In the genomic region with DNA sequence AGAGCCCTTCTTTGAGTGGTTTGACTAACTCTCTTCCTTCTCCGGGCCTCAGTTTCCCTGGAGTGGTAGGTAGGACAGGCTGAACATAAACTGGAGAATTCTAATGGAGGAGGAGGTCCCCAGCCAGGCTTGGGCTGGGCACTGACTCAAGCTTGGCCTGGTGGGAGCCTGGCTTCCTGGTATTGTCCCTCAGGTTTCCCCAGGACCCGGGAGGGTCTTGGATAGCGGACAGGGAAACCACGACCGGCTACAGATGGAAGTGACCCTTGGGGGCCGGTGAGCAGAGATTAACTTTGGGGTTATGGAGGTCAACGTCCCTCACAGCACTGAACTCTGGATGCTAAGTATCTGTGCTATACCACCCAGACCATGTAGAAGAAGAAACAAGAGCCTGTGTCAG, we compare ENCODE assay signal across 10 mouse cellular contexts. TPM values are rescaled to one million over a fixed set of nuclear protein-coding genes. Genes with fewer than 3 reads are reported as not detected.
DNase-seq lines count a peak whose midpoint lies in the region; ATAC-seq lines count a peak whose summit lies in the region.
"Had no signal": no experiment of that assay in that cellular context is flagged by ENCODE, and none has a peak within 500 bp of the region (broad histone marks: within the 10 kb centered on the region; RNA-seq: fewer than 3 reads in every experiment).

No protein-coding gene starts in this region.

- no peaks in the 10 kb centered on the region for H3K9me3 ChIP-seq in kidney, embryonic 15.5 days (replicated peaks)
- no peaks in the 10 kb centered on the region for H3K9me3 ChIP-seq in kidney, embryonic 14.5 days (ENCODE audit: control insufficient read depth, low read length)
- no peaks in the 10 kb centered on the region for H3K9me3 ChIP-seq in heart, embryonic 12.5 days (replicated peaks)
- H3K9me3 ChIP-seq in liver, embryonic 15.5 days (replicated peaks): no peaks in the 10 kb centered on the region

- no peak overlapping the region for H3K9ac ChIP-seq in kidney, embryonic 15.5 days
- no peak overlapping the region for H3K9ac ChIP-seq in kidney, embryonic 14.5 days (ENCODE audit: low read depth, low read length)
- H3K9ac ChIP-seq in heart, embryonic 12.5 days: peak overlapping the region; percentile 62
- peak overlapping the region; percentile 58 for H3K9ac ChIP-seq in liver, embryonic 15.5 days

- 0 out of 2 replicates have a peak overlapping the region, but pooled peaks have one; percentile 9 for H3K27ac ChIP-seq in kidney, embryonic 15.5 days
- H3K27ac ChIP-seq in kidney, embryonic 14.5 days (ENCODE audit: low read depth, low read length): no peak overlapping the region
- H3K27ac ChIP-seq in brown adipose tissue, adult 24 weeks (replicated peaks; ENCODE audit: low read depth, low read length): peak overlapping the region; percentile 89
- H3K27ac ChIP-seq in heart, embryonic 12.5 days (ENCODE audit: poor library complexity, severe bottlenecking): peak overlapping the region; percentile 98
- peak overlapping the region; percentile 97 for H3K27ac ChIP-seq in liver, embryonic 15.5 days (replicated peaks)

- no peak overlapping the region for H3K4me2 ChIP-seq in kidney, embryonic 15.5 days
- H3K4me2 ChIP-seq in kidney, embryonic 14.5 days (replicated peaks; ENCODE audit: low read depth, low read length): no peak overlapping the region
- H3K4me2 ChIP-seq in heart, embryonic 12.5 days: peak overlapping the region; percentile 76
- peak overlapping the region; percentile 81 for H3K4me2 ChIP-seq in liver, embryonic 15.5 days

- H3K27me3 ChIP-seq in kidney, embryonic 15.5 days: 0 out of 2 replicates have a peak, but pooled peaks cover 4% of the 10 kb centered on the region
- 0 out of 2 replicates have a peak, but pooled peaks cover 5% of the 10 kb centered on the region for H3K27me3 ChIP-seq in kidney, embryonic 14.5 days (ENCODE audit: control insufficient read depth, insufficient read depth, low read length)
- H3K27me3 ChIP-seq in heart, embryonic 12.5 days (replicated peaks): no peaks in the 10 kb centered on the region
- no peaks in the 10 kb centered on the region for H3K27me3 ChIP-seq in liver, embryonic 15.5 days

- no peak for DNase-seq in cerebellum, adult 11 months
- DNase-seq in natural killer cell, adult 2 months (ENCODE audit: low spot score in 2 of 2): no peak
- no peak for DNase-seq in left cerebral cortex, adult 18-20 months (ENCODE audit: low spot score in 2 of 2)
- DNase-seq: kidney, adult 11 months; layer of hippocampus, adult 9-11 months had no signal

- no peak overlapping the region for H3K4me3 ChIP-seq in kidney, embryonic 15.5 days (replicated peaks)
- no peak overlapping the region for H3K4me3 ChIP-seq in kidney, embryonic 14.5 days (ENCODE audit: low read length)
- no peak overlapping the region for H3K4me3 ChIP-seq in brown adipose tissue, adult 24 weeks (ENCODE audit: insufficient read depth, low read depth, low read length)
- no peak overlapping the region for H3K4me3 ChIP-seq in heart, embryonic 12.5 days
- H3K4me3 ChIP-seq in liver, embryonic 15.5 days (replicated peaks): peak overlapping the region; percentile 90

- peaks cover 73% of the 10 kb centered on the region for H3K4me1 ChIP-seq in kidney, embryonic 15.5 days
- H3K4me1 ChIP-seq in kidney, embryonic 14.5 days (ENCODE audit: control insufficient read depth, insufficient read depth, low read length): peaks cover 31% of the 10 kb centered on the region
- H3K4me1 ChIP-seq in brown adipose tissue, adult 24 weeks (ENCODE audit: control insufficient read depth, insufficient read depth, insufficient read length, low read length): peaks cover 56% of the 10 kb centered on the region
- H3K4me1 ChIP-seq in heart, embryonic 12.5 days (replicated peaks): peaks cover 81% of the 10 kb centered on the region
- peaks cover 79% of the 10 kb centered on the region for H3K4me1 ChIP-seq in liver, embryonic 15.5 days (replicated peaks)

- no peaks in the 10 kb centered on the region for H3K36me3 ChIP-seq in kidney, embryonic 15.5 days
- H3K36me3 ChIP-seq in kidney, embryonic 14.5 days (ENCODE audit: control insufficient read depth, insufficient read depth, low read length): no peaks in the 10 kb centered on the region; the same call in 1 of the 2 replicates
- H3K36me3 ChIP-seq in heart, embryonic 12.5 days: peaks cover 49% of the 10 kb centered on the region
- peaks cover 73% of the 10 kb centered on the region for H3K36me3 ChIP-seq in liver, embryonic 15.5 days (replicated peaks)

- 69% methylated on average over 7 of the region's 7 CpGs for WGBS in kidney, embryonic 15.5 days
- 75% methylated on average over 7 of the region's 7 CpGs for whole genome bisulfite sequencing in kidney, embryonic 14.5 days
- WGBS in heart, embryonic 12.5 days: 50% methylated on average over 7 of the region's 7 CpGs
- 56% methylated on average over 7 of the region's 7 CpGs for WGBS in liver, embryonic 15.5 days (ENCODE audit: insufficient replicate concordance)

- no peak for ATAC-seq in kidney, embryonic 15.5 days (replicated peaks; ENCODE audit: low FRiP score)
- ATAC-seq in kidney, embryonic 14.5 days (ENCODE audit: low FRiP score, low TSS enrichment): no peak
- no peak for ATAC-seq in heart, embryonic 12.5 days (ENCODE audit: insufficient number of reproducible peaks, low FRiP score)
- ATAC-seq in liver, embryonic 15.5 days (ENCODE audit: insufficient read depth): no peak

RNA-seq across cellular contexts. Expression of a gene that starts 5.0 kb away (rescaled TPM):
- 30.4 and 39.7 TPM in 2 replicates for polyA plus RNA-seq in kidney, embryonic 15.5 days (2015; fragmentation: Nextera tagmentation; extraction: Ambion mirVana)
- polyA plus RNA-seq in kidney, embryonic 14.5 days (2014; fragmentation: Nextera tagmentation; extraction: Ambion mirVana): 15.3 and 17.3 TPM in 2 replicates
- 66.0 and 82.7 TPM in 2 replicates for polyA plus RNA-seq in brown adipose tissue, adult 24 weeks (2012; ENCODE audit: insufficient read depth, insufficient read length, missing spikeins)
- polyA plus RNA-seq in heart, embryonic 12.5 days (2016; fragmentation: Nextera tagmentation; extraction: Ambion mirVana): 227 and 231 TPM in 2 replicates
- 67.7 and 77.8 TPM in 2 replicates for polyA plus RNA-seq in liver, embryonic 15.5 days (2015; fragmentation: Nextera tagmentation; extraction: Ambion mirVana)
- 10 to 100 TPM; 10.7 to 10.8 TPM for total RNA-seq in left cerebral cortex, adult 18-20 months (2021)

Comparison
In these comparisons a context has a peak if more than half of its experiments do, and no peak if none do; other contexts are left out.
1. H3K4me2 ChIP-seq: peak in heart, embryonic 12.5 days (single experiment) and liver, embryonic 15.5 days (single experiment); none in kidney, embryonic 15.5 days (single experiment) and kidney, embryonic 14.5 days (single experiment).
2. H3K9ac ChIP-seq: peak in heart, embryonic 12.5 days (single experiment) and liver, embryonic 15.5 days (single experiment); none in kidney, embryonic 15.5 days (single experiment) and kidney, embryonic 14.5 days (single experiment).